Mouse (Mus musculus): ENCODE data around the gene Rasd1. TPM values are rescaled to one million over a fixed set of nuclear protein-coding genes. Genes with fewer than 3 reads are reported as not detected.
"Not testable (repeated sequence)": the region's sequence is repeated elsewhere in the genome, so short reads cannot be mapped to it uniquely, and the experiment has no call there.

The Rasd1 gene
- polyA plus RNA-seq, 1 experiment from 2014 or later = 1.9 TPM

GRCm38 (mm10) chr11:59961338-59961875 is 3.3 kb downstream of the Rasd1 start:
- no peak for ATAC-seq
- in situ Hi-C loops (cut with MboI; ENCODE audit: low pct_unique_long_range_greater_than_20kb) = no loop called here
- no peak for TF ChIP-seq CTCF (IDR thresholded peaks at IDR 0.05)
- ChIA-PET CTCF (interaction anchor here (1.5 kb wide), 1 partner anchor 10 kb away, joined by 4 read pairs; no protein-coding TSS in a partner anchor), POLR2A (no interaction called here)
- no peak for DNase-seq (ENCODE audit: low read depth, low spot score)
- no peaks in the 10 kb centered on the region for H3K27me3 ChIP-seq

- no peak for DNase-seq (ENCODE audit: low read depth, low spot score)
- in situ Hi-C loops (cut with MboI; ENCODE audit: low pct_unique_long_range_greater_than_20kb) = no loop called here
- POLR2A ChIA-PET = interaction anchor here (0.9 kb wide), 1 partner anchor 13 kb away, joined by 3 read pairs; the partner anchor contains the start of gene Med9
Observed at GRCm38 (mm10) chr11:59960476-59961337, 4.0 kb downstream of the Rasd1 start.

GRCm38 (mm10) chr11:59959453-59959852 is 5.3 kb downstream of the Rasd1 start:
- TF ChIP-seq CTCF (IDR thresholded peaks at IDR 0.05) = no peak
- no peak for ATAC-seq
- no peaks in the 10 kb centered on the region for H3K27me3 ChIP-seq
- CTCF ChIA-PET = interaction anchor here (1.1 kb wide), 1 partner anchor 68 kb away, joined by 6 read pairs; no protein-coding TSS in a partner anchor
- POLR2A ChIA-PET = no interaction called here
- DNase-seq (ENCODE audit: low read depth, low spot score) = no peak
- in situ Hi-C loops (cut with MboI; ENCODE audit: low pct_unique_long_range_greater_than_20kb) = no loop called here

More at GRCm38 (mm10) chr11:59960476-59961337, 4.0 kb downstream of the Rasd1 start:
- CTCF ChIA-PET = interaction anchor here (1.1 to 1.5 kb wide), 2 partner anchors 10 to 67 kb away, joined by 4 to 6 read pairs; no protein-coding TSS in a partner anchor
- H3K27me3 ChIP-seq = no peaks in the 10 kb centered on the region
- no peak for ATAC-seq
- TF ChIP-seq CTCF (IDR thresholded peaks at IDR 0.05) = no peak

- TF ChIP-seq CTCF (IDR thresholded peaks at IDR 0.05) = no peak
- in situ Hi-C loops (cut with MboI; ENCODE audit: low pct_unique_long_range_greater_than_20kb) = no loop called here
- CTCF ChIA-PET = interaction anchor here (1.5 kb wide), 1 partner anchor 8 kb away, joined by 3 read pairs; the partner anchor contains the start of gene Rasd1
Observed at GRCm38 (mm10) chr11:59956749-59957148, 8.0 kb downstream of the Rasd1 start.

DNA sequence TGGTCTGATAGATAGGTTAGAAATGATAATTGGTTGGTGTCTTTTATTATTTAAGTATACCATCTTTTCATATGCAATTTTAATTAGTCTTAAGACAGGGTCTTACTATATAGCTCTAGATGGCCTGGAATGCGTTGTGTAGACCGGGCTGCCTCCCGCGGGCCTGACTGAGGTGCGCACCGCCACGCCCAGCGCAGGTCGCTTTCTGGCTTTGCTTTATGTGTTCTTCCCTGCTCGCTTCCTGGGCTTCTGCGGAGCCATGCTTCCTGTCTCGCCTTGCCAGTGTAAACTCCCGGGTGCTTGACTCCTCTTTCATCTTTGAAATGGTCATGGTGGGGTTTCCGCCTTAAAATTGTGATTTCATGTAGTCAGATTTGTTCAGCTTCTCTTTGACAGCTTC is 11.9 kb downstream of the Rasd1 start:
- POLR2A ChIA-PET = no interaction called here
- ATAC-seq (no peak), DNase-seq (ENCODE audit: low read depth, low spot score) (no peak)
- in situ Hi-C loops (cut with MboI; ENCODE audit: low pct_unique_long_range_greater_than_20kb) = no loop called here
- CTCF ChIA-PET = no interaction called here
- TF ChIP-seq CTCF (IDR thresholded peaks at IDR 0.05) = no peak
- no peaks in the 10 kb centered on the region for H3K27me3 ChIP-seq

More at GRCm38 (mm10) chr11:59956749-59957148, 8.0 kb downstream of the Rasd1 start:
- no peak for DNase-seq (ENCODE audit: low read depth, low spot score)
- POLR2A ChIA-PET = interaction anchor here (0.7 kb wide), 1 partner anchor 437 kb away, joined by 3 read pairs; no protein-coding TSS in a partner anchor
- no peaks in the 10 kb centered on the region for H3K27me3 ChIP-seq
- no peak for ATAC-seq

DNA sequence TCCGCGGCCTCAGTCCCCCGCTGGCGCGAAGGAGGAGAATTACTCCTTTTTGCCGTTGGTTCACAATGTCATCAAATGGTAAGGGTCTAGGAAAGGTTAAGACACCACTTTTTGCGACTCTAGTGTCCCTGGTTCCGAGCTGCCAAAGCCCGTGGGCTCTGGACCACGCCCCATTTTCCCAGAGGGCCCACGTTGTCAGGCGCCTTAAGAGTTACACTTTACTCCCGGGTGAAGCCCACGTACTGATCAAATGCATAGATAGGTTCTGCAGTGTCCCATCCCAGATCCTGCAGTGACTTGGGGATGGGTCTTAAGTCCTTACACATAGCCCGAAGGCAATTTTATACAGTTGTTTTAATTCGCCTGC is 16.4 kb downstream of the Rasd1 start:
- POLR2A ChIA-PET = interaction anchor here (1.1 kb wide), 1 partner anchor 12 kb away, joined by 3 read pairs; no protein-coding TSS in a partner anchor
- CTCF ChIA-PET = no interaction called here
- ATAC-seq (no peak), DNase-seq (ENCODE audit: low read depth, low spot score) (no peak)
- in situ Hi-C loops (cut with MboI; ENCODE audit: low pct_unique_long_range_greater_than_20kb) = no loop called here
- H3K27me3 ChIP-seq = no peaks in the 10 kb centered on the region
- no peak for TF ChIP-seq CTCF (IDR thresholded peaks at IDR 0.05)

DNA sequence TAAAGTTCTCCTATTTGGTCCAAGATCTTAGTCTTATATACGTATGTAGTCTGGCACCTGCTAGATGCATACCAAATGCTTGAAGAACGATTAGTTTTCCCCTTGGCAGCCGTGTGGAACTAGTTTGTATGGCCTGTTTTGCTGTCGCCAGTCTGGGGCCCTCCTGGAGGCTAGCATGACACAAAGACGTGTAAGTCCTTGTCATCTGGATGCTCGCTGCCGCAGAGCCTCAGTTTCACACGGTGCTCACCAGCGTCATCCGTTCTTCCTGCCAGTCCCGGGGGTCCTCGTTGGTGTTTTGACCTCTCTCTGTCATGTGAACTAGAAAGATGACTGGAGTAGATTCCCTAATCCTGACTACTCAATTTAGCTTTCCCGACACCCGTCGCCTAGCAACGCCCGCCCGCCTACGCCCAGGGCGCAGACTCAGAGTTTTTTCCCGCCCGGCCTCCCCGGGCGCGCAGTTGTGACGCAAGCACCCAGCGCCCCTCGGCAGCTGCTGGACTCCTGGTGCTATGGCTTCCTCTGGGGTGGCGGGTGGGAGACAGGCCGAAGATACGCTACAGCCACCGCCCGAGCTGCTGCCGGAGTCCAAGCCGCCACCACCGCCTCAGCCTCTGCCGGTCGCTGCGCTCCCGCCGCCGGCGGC is 16.9 kb downstream of the Rasd1 start, which contains the start of gene Med9:
Gene Med9, plus strand, starts transcription at position 455 of the 649 bp plus-strand sequence.
- ChIA-PET CTCF (interaction anchor here (1.6 kb wide), 1 partner anchor 12 kb away, joined by 4 read pairs; no protein-coding TSS in a partner anchor), POLR2A (interaction anchor here (0.7 to 1.1 kb wide), 2 partner anchors 12 kb away, joined by 3 read pairs; no protein-coding TSS in a partner anchor)
- no peaks in the 10 kb centered on the region for H3K27me3 ChIP-seq
- no peak for TF ChIP-seq CTCF (IDR thresholded peaks at IDR 0.05)
- DNase-seq (ENCODE audit: low read depth, low spot score) = no peak
- in situ Hi-C loops (cut with MboI; ENCODE audit: low pct_unique_long_range_greater_than_20kb) = no loop called here
- ATAC-seq = peak; percentile 67

DNA sequence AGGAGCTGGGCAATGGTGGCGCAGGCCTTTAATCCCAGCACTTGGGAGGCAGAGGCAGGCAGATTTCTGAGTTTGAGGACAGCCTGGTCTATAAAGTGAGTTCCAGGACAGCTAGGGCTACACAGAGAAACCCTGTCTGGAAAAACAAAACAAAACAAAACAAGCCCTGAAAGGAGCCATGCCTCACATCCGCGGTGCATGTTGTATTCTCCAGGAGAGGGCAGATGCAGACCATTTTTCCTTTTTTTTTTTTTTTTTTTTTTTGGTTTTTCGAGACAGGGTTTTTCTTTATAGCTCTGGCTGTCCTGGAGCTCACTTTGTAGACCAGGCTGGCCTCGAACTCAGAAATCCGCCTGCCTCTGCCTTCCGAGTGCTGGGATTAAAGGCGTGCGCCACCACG is 19.9 kb downstream of the Rasd1 start:
- in situ Hi-C loops (cut with MboI; ENCODE audit: low pct_unique_long_range_greater_than_20kb); H3K27me3 ChIP-seq; CTCF ChIA-PET; POLR2A ChIA-PET; DNase-seq (ENCODE audit: low read depth, low spot score); ATAC-seq: not testable (repeated sequence)

DNA sequence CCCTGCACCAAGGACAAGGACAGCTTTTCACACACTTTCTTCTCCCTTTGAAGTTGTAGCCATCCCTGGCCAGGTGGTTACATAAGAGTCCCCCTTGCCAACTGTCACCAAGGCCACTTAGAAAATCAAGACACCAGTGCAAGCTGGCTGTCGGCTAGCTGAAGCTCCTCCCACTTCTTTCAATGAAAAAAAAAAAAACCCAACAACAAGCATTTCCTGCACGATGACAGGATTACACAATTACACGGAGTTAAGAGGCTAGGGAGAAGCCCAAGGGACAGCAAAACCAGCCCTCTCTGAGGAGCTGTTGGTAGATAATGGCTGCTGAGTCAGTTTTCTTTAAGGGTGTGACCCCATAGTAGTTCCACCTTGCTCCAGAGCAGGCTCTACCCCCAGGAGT is 23.4 kb downstream of the Rasd1 start:
- in situ Hi-C loops (cut with MboI; ENCODE audit: low pct_unique_long_range_greater_than_20kb) = no loop called here
- POLR2A ChIA-PET = interaction anchor here (0.6 kb wide), 1 partner anchor 42 kb away, joined by 3 read pairs; no protein-coding TSS in a partner anchor
- no peaks in the 10 kb centered on the region for H3K27me3 ChIP-seq
- DNase-seq (ENCODE audit: low read depth, low spot score) (no peak), ATAC-seq (no peak)
- CTCF ChIA-PET = no interaction called here
- no peak for TF ChIP-seq CTCF (IDR thresholded peaks at IDR 0.05)

GRCm38 (mm10) chr11:59940645-59941044 is 24.1 kb downstream of the Rasd1 start:
- ChIA-PET POLR2A (no interaction called here), CTCF (no interaction called here)
- TF ChIP-seq CTCF (IDR thresholded peaks at IDR 0.05) = no peak
- H3K27me3 ChIP-seq = no peaks in the 10 kb centered on the region
- no peak for DNase-seq (ENCODE audit: low read depth, low spot score)
- ATAC-seq = no peak
- in situ Hi-C loops (cut with MboI; ENCODE audit: low pct_unique_long_range_greater_than_20kb) = no loop called here
